Mouse (Mus musculus) liver, embryonic 12.5 days (tissue): Measurements from ENCODE around the gene Psmb3. TPM values are rescaled to one million over a fixed set of nuclear protein-coding genes. Genes with fewer than 3 reads are reported as not detected.

Experiments
- ATAC-seq: fragments of 200-750 bp; cut with Nextera tagmentation; 2 replicates; pipeline ENCODE4 v1.8.0; 2017; ENCODE audit warnings: moderate number of reproducible peaks, mild to moderate bottlenecking, moderate library complexity
- H3K27ac ChIP-seq: fragments of 300-500 bp; sonication (generic); 2 replicates; pipeline ENCODE4 v1.5.1; 2016; ENCODE audit warnings: mild to moderate bottlenecking
- H3K27me3 ChIP-seq: fragments of 300-500 bp; sonication (generic); replicated peaks from 2 replicates; pipeline ENCODE4 v1.6.1; 2016; ENCODE audit warnings: mild to moderate bottlenecking, moderate library complexity
- H3K36me3 ChIP-seq: fragments of 300-500 bp; sonication (generic); 2 replicates; pipeline ENCODE4 v1.6.1; 2016; ENCODE audit warnings: mild to moderate bottlenecking, moderate library complexity
- H3K4me1 ChIP-seq: fragments of 300-500 bp; sonication (generic); 2 replicates; pipeline ENCODE4 v1.6.1; 2016
- H3K4me2 ChIP-seq: fragments of 300-500 bp; sonication (generic); 2 replicates; pipeline ENCODE4 v1.6.1; 2016; ENCODE audit warnings: mild to moderate bottlenecking, moderate library complexity
- H3K4me3 ChIP-seq: fragments of 300-500 bp; sonication (generic); 2 replicates; pipeline ENCODE4 v1.5.1; 2016; ENCODE audit warnings: mild to moderate bottlenecking, moderate library complexity
- H3K9ac ChIP-seq: fragments of 300-500 bp; sonication (generic); 2 replicates; pipeline ENCODE4 v1.6.1; 2016; ENCODE audit warnings: mild to moderate bottlenecking, moderate library complexity
- H3K9me3 ChIP-seq: fragments of 300-500 bp; sonication (generic); replicated peaks from 2 replicates; pipeline ENCODE4 v1.6.1; 2016; ENCODE audit warnings: mild to moderate bottlenecking, moderate library complexity
- WGBS: fragments of 180-500 bp; shearing (Covaris S2); methylation state at CpG from one replicate; pipeline ENCODE4 v1.1.7; 2016; ENCODE audit not compliant: insufficient replicate concordance; 5-methylcytosine and 5-hydroxymethylcytosine counted together
- microRNA-seq: library from miRNA; unstranded; fragments of <30 nt; microRNA quantifications from one replicate; pipeline ENCODE4, GENCODE M21; 2017
- polyA plus RNA-seq: library from polyadenylated mRNA; unstranded; fragments of >200 nt; fragmentation: Nextera tagmentation; extraction: Ambion mirVana; gene quantifications from 2 replicates; pipeline ENCODE4 v1.2.1, GENCODE M21; 2016

The Psmb3 gene
- polyA plus RNA-seq, 1 experiment from 2014 or later: 370 TPM

DNA sequence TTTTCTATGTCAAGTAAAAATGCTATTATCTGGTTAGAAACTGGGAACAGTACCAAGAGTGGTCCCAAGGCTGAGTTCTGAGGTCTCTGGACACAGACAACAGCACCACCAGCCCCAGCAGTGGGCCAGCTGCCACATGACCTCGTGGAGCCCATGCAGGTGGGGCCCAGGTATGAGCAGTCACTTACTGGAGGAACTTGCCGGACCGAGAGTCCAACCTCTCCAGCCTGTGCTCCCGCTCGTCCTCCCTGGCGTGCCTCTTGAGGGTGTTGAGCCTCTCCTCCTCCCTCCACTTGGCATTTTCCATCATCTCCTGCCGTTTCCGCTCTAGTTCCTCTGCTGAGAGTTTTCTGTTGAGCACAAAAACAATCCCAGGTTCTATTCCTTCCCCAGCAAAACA lies 44.6 kb downstream of the Psmb3 start:
- no peak overlapping the region for H3K27ac ChIP-seq
- WGBS: 87% methylated on average over 8 of the region's 8 CpGs
- H3K4me1 ChIP-seq: peaks cover 35% of the 10 kb centered on the region
- peaks cover 66% of the 10 kb centered on the region for H3K36me3 ChIP-seq
- no peak overlapping the region for H3K9ac ChIP-seq
- no peak overlapping the region for H3K4me2 ChIP-seq
- H3K4me3 ChIP-seq: no peak overlapping the region
- no peak for ATAC-seq
- H3K27me3 ChIP-seq: no peaks in the 10 kb centered on the region
- H3K9me3 ChIP-seq: peaks cover 5% of the 10 kb centered on the region; the same call in 1 of the 2 replicates

DNA sequence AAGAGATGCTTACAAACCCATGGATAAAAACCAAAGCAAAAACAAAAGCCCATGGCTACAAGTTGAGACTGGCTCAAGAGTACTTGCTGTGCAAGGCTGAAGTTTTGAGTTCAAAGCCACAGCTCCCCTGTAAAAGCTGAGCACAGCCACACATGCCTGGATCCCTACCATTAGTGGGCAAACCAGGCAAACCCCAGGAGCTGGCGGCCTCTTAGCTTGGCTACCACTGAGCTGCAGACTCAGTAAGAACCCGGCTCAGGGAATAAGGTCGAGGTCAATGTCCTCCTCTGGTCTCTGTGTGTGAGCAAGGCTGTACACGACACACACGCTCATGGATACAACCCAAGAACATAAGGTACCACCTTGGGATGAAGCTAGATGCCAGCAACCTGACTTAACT lies 45.3 kb downstream of the Psmb3 start:
- no peak overlapping the region for H3K4me2 ChIP-seq
- H3K36me3 ChIP-seq: peaks cover 73% of the 10 kb centered on the region
- H3K9ac ChIP-seq: no peak overlapping the region
- peaks cover 27% of the 10 kb centered on the region for H3K4me1 ChIP-seq
- no peak overlapping the region for H3K4me3 ChIP-seq
- no peaks in the 10 kb centered on the region for H3K27me3 ChIP-seq
- H3K9me3 ChIP-seq: peaks cover 5% of the 10 kb centered on the region; the same call in 1 of the 2 replicates
- 87% methylated on average over 5 of the region's 5 CpGs for WGBS
- H3K27ac ChIP-seq: no peak overlapping the region
- ATAC-seq: no peak

DNA sequence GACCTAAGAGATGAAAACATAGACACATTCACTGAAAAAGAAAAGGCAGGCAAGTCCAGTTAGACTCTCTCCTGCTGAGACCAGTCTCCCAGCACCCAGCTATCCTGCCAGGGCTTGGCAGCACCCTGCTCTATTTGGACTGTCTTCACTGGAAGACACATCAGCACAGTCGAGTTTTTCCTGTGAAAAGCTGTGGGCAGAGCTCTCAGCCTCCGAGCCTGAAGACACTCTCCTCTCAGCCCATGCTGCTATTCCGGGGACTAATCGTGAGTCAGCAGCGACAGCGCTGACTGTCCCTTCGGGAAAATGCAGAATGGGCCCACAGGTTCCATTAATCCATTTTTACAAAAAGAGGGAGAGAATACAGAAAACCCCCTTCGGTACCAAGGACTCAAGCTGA lies 50.1 kb downstream of the Psmb3 start:
- no peak for ATAC-seq
- Histone ChIP-seq H3K4me3 (no peak overlapping the region), H3K27ac (no peak overlapping the region), H3K4me1 (peaks cover 17% of the 10 kb centered on the region), H3K27me3 (no peaks in the 10 kb centered on the region), H3K9me3 (peaks cover 5% of the 10 kb centered on the region; the same call in 1 of the 2 replicates), H3K9ac (no peak overlapping the region), H3K4me2 (no peak overlapping the region), H3K36me3 (peaks cover 92% of the 10 kb centered on the region)
- WGBS: 87% methylated on average over 8 of the region's 8 CpGs

DNA sequence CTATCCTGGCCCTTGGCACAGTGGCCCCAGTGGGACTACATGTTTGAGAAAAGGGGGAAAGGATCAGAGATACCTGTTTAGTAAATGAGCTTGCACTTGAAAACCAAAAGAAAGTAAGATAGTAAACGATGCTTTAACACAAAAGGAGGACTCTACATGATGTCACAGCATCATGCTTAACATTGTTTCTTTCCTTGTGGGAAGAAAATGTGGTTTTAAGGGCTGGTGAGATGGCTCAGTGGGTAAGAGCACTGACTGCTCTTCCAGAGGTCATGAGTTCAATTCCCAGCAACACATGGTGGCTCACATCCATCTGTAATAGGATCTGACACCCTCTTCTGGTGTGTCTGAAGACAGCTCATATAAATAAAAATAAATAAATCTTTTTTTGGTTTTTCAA lies 54.9 kb downstream of the Psmb3 start:
- peaks cover 96% of the 10 kb centered on the region for H3K36me3 ChIP-seq
- no peaks in the 10 kb centered on the region for H3K9me3 ChIP-seq
- WGBS: 78% methylated on average over 1 of the region's 1 CpGs
- H3K4me3 ChIP-seq: no peak overlapping the region
- H3K27ac ChIP-seq: no peak overlapping the region
- no peaks in the 10 kb centered on the region for H3K27me3 ChIP-seq
- no peak overlapping the region for H3K4me2 ChIP-seq
- ATAC-seq: no peak
- H3K9ac ChIP-seq: no peak overlapping the region
- peaks cover 6% of the 10 kb centered on the region for H3K4me1 ChIP-seq

DNA sequence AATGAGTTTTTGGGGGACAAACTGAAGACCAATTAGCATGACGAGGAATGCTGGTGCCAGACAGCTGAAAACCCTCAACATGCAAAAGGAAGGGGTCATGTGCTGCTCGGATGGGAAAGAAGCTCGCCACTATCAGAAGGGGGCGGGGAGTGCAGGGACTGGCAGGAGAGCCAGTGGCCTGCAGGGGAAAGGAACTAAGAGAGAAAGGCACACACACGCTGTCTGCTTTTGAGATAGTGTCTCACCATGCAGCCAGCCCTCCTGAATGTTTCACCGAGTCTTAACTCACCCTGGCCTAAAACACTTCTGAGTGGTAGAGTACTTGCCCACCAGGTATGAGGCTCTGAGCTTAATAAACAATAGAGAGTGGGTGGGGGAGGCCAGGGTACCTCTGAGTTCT lies 55.7 kb downstream of the Psmb3 start:
- Histone ChIP-seq H3K27me3 (no peaks in the 10 kb centered on the region), H3K9me3 (no peaks in the 10 kb centered on the region), H3K4me3 (no peak overlapping the region), H3K36me3 (peaks cover 95% of the 10 kb centered on the region), H3K4me1 (peaks cover 6% of the 10 kb centered on the region), H3K4me2 (no peak overlapping the region), H3K27ac (no peak overlapping the region), H3K9ac (no peak overlapping the region)
- no peak for ATAC-seq
- 66% methylated on average over 6 of the region's 6 CpGs for WGBS

DNA sequence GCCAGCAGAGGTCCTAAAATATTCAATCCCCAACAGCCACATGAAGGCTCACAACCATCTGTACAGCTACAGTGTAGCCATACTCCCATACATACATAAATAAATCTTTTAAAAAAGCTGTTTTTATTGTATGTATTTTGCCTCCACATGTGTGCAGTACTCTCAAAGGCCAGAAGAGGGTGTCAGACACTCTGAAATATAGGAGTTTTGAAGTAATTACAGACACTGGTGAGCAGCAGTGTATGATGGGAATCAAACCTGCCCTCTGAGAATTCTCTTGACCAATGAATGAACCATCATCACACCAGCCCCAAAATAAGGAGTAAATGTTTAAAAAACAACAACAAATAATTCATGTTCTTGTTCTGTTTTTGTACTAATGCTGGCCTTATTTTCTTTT lies 58.4 kb downstream of the Psmb3 start:
- H3K36me3 ChIP-seq: peaks cover 76% of the 10 kb centered on the region
- peaks cover 19% of the 10 kb centered on the region for H3K4me1 ChIP-seq
- H3K4me3 ChIP-seq: no peak overlapping the region
- H3K9ac ChIP-seq: no peak overlapping the region
- no peaks in the 10 kb centered on the region for H3K27me3 ChIP-seq
- no peak for ATAC-seq
- no peaks in the 10 kb centered on the region for H3K9me3 ChIP-seq
- H3K4me2 ChIP-seq: no peak overlapping the region
- no peak overlapping the region for H3K27ac ChIP-seq

Small RNAs within 50 kb of the gene (microRNA-seq; reads per million reads assigned to microRNA genes)
- not detected for gene Gm24158
- gene Mir6927: not detected
- gene Mir8102: not detected

Other genes with a start within 250 kb of the Psmb3 start
- 1.3 and 1.4 TPM in 2 replicates for gene 4933428G20Rik, start 203.1 kb upstream of the Psmb3 start, polyA plus RNA-seq
- 0.01 and 0.10 TPM in 2 replicates for gene Srcin1, start 127.2 kb upstream of the Psmb3 start, polyA plus RNA-seq
- 3.6 and 4.1 TPM in 2 replicates for gene Epop, start 73.7 kb upstream of the Psmb3 start, polyA plus RNA-seq
- 0.32 and 0.33 TPM in 2 replicates for gene Mllt6, start 40.0 kb upstream of the Psmb3 start, polyA plus RNA-seq
- gene Cisd3, start 17.6 kb upstream of the Psmb3 start, polyA plus RNA-seq: 12.6 and 14.7 TPM in 2 replicates
- 5.0 and 5.1 TPM in 2 replicates for gene Pcgf2, start 2.9 kb upstream of the Psmb3 start, polyA plus RNA-seq
- gene Pip4k2b, start 41.3 kb downstream of the Psmb3 start, polyA plus RNA-seq: 0.92 and 1.1 TPM in 2 replicates
- gene Cwc25, start 63.2 kb downstream of the Psmb3 start, polyA plus RNA-seq: 10.7 and 10.9 TPM in 2 replicates
- gene 1700001P01Rik, start 72.5 kb downstream of the Psmb3 start, polyA plus RNA-seq: not detected in 2 replicates
- 462 and 473 TPM in 2 replicates for gene Rpl23, start 79.0 kb downstream of the Psmb3 start, polyA plus RNA-seq
- 36.9 and 37.6 TPM in 2 replicates for gene Lasp1, start 95.6 kb downstream of the Psmb3 start, polyA plus RNA-seq
- gene B230217C12Rik, start 137.4 kb downstream of the Psmb3 start, polyA plus RNA-seq: 1.1 and 1.3 TPM in 2 replicates
- 0.36 and 0.51 TPM in 2 replicates for gene Fbxo47, start 180.8 kb downstream of the Psmb3 start, polyA plus RNA-seq